Mouse (Mus musculus): ENCODE results near the gene Gypa. TPM values are rescaled to one million over a fixed set of nuclear protein-coding genes. Genes with fewer than 3 reads are reported as not detected.

The Gypa gene
- polyA plus RNA-seq, 1 experiment from 2014 or later: 4.6 TPM

Other genes starting within 250 kb of the Gypa start
- 0.16 and 0.21 TPM in 2 replicates for gene Frem3, start 117.3 kb downstream of the Gypa start, polyA plus RNA-seq (2015; fragmentation: Nextera tagmentation; extraction: Ambion mirVana)
- 49.7 and 54.9 TPM in 2 replicates for gene Smarca5, start 245.7 kb downstream of the Gypa start, polyA plus RNA-seq (2015; fragmentation: Nextera tagmentation; extraction: Ambion mirVana)